Mouse (Mus musculus) kidney, postnatal 25 days (tissue): Measurements from ENCODE around the gene Cgn.
"Not testable (repeated sequence)": the region's sequence is repeated elsewhere in the genome, so short reads cannot be mapped to it uniquely, and the experiment has no call there.

Source experiments
- DNase-seq, 2 experiments: peaks; one replicate each; pipeline ENCODE4 v3.0.0; 2021; ENCODE audit warnings: mixed read lengths in 2 of 2

Gene Cgn

DNA sequence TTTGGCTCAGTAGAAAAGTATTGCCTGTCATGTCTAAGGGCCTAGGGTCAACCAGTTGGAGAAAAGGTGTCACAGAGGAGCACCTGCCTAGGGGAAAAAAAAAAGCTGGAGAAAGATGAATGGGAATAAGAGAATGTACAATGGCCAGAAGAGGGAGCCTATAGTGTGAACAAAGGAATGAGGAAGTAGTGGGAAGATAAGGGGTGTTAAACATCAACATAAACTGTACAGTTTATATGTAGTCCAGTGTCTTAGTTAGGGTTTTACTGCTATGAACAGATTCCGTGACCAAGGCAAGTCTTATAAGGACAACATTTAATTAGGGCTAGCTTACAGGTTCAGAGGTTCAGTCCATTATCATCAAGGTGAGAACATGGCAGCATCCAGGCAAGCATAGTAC, 2.8 kb upstream of the Cgn start:
- no peak for DNase-seq

- DNase-seq: peak; percentile 35 to 52
Observed at GRCm38 (mm10) chr3:94787122-94787780, 959 bp upstream of the Cgn start.

DNA sequence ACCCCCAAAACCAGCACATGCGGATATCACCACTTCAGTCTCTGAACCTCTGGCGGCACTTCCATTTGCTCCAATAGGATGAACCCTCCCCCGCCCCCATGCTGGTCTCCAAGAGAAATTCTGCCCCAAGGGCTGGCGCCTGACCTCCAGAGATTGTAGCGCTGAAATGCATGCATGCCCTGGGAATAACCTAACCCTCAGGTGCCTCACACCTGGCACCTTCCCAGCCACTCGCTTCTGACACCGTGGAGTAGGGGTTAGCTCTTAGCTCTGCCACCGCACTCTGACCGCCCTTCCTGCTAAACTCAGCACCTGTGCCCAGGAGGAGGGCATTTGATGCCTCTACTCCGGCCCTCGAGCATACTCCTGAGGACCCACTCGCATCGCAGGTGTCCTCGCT, 334 bp downstream of the Cgn start:
- peak; percentile 63 to 82 for DNase-seq

DNA sequence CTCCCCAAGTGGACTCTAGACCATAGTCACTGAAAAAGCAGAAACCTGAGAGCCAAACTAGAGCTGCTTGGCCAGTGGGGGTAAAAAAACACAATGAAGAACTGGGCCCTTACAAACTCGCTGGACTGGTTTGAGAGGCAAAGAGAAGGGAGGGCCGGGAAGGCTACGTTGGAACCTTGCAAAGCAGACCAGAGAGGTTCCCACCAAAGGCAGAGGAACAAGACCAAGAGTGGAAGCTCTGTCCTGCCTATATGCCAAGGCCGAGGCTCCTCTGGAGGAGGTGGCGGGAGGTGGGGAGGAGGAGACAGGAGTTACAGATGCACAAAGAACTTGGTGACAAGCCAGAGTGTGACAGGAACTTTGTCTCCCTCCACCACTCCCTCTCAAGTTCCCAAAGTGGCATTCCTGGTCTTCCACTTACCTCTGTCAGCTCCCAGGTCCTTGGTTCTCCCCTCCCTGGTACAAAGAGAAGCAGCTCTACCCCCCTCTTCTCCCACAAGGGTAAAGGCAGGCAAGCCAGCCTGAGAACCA, 2.1 kb downstream of the Cgn start:
- DNase-seq: peak; percentile 34 to 56

DNA sequence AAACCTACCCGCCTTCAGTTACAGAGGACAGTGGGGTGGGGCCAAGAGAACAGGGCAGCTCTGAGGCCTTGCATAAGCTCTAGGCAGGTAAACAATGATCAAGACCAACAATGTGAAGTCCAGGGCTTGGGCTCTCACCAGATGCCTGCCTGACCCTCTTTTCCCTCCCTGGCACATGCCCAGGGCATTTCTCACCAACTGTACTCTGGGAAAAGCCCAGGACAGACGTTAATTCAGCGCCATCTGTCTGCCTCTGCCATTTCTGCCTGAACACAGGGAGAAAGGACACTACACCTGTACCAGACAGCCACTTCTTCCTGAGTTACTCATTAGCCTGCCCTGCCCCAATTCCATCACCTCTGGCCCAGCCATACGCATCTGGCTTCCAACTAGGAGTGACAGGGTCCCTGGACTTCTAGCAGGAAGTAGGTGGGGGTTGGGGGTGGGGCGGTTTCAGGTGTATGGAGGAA, 2.8 kb downstream of the Cgn start:
- DNase-seq: peak; percentile 70 to 88

DNA sequence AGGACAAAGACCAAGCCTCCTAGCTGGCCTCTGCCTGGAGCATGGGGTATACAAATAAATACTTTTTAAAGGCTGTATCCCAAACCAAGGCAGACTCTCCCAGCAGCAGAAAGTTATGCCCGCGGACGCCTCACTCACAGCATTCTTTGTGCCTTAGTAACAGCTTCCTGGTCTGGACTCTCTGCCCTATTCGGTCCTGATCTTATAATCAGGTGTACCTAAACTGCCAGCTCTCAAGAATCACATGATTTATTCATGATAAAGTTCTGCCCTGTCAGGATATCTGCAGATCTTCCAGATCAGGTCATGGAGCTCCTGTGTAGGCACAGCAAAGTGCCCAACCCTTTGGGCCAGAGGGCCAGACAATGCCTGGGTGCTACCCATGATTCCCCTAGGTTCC, 3.4 kb downstream of the Cgn start:
- DNase-seq: no peak

DNA sequence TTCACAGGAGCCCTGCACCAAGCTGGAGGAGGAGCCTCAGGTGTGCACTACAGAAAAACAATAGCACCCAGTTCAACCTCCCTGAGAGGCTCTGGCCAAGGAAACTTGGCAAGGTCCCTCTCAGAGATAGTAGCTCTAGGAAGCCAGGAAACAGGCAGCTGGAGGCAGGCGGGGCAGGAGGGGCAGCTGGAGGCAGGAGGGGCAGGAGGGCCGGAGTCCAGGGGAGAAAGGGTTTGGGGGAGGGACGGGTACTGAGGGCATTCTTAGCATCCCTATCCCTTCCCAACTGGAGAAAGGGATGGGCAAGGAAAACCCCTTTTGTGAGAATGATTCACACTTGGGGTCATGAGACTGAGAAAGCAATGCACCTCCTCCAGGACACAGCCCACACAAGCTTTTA, 4.9 kb downstream of the Cgn start:
- peak; percentile 36 to 72 for DNase-seq

DNA sequence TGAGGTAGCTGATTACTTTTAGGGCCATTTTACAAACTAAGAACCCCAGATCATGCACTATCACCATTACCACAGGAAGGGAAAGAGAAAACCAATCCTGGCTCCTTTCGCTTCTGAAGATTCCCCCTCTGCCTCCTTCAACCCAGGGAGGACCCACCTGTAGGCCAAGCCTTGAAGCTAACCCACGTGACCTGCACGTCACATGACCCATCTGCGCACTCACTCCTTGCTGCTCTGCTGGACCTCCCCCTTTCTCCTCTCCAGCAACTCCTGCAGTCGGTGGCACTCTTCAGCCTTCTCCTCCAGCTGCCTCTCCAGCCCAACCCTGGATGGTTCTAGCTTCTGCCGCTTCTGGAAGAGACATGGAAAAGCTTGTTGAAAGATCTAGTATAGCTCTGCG, 10.4 kb downstream of the Cgn start:
- DNase-seq: no peak

GRCm38 (mm10) chr3:94774039-94774438, 12.3 kb downstream of the Cgn start:
- no peak for DNase-seq

DNA sequence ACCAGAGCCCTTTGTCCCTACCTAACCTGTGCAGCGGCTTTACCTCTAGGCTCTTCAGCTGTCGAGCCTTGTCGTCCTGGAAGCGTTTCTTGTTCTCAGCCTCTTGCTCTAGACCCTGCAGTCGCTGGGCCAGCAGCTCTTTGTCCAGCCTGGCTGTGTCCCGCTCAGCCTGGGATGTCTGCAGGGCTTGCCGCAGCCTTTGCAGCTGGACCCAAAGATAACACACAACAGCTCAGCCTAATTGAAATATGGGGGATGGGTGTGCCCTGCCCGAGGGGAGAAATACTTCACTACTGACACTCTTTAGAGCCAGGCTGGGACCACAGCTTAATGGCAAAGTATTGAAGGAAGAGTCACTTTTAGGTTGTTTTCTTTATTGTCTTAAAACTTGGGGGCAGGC, 20.8 kb downstream of the Cgn start:
- DNase-seq: not testable (repeated sequence)

GRCm38 (mm10) chr3:94764545-94765292, 21.6 kb downstream of the Cgn start:
- DNase-seq: not testable (repeated sequence)

DNA sequence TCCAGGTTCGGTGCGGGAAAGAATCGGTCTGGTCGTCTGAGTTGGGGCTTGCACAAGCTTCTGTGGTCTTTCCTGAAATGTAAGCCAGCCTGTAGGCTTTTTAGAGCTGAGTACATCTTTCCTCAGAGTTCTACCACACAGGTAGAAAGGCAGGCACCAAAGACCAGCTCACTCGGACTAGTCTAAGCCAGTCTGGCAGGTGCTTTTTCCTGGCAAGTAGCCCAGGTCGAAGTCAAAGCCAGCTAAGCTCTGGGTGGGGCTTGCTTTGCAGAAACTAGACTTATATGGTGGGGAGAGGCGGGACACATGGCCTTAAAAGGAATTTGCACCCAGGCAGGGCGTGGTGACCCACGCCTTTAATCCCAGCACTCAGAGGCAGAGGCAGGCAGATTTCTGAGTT, 27.9 kb downstream of the Cgn start:
- DNase-seq: peak; percentile 40 to 79

- peak; percentile 48 to 68 for DNase-seq
Observed at GRCm38 (mm10) chr3:94758056-94758409, 28.3 kb downstream of the Cgn start.

GRCm38 (mm10) chr3:94757251-94758055, 28.8 kb downstream of the Cgn start:
- DNase-seq: not testable (repeated sequence)

GRCm38 (mm10) chr3:94745691-94746090, 40.6 kb downstream of the Cgn start:
- DNase-seq: no peak

DNA sequence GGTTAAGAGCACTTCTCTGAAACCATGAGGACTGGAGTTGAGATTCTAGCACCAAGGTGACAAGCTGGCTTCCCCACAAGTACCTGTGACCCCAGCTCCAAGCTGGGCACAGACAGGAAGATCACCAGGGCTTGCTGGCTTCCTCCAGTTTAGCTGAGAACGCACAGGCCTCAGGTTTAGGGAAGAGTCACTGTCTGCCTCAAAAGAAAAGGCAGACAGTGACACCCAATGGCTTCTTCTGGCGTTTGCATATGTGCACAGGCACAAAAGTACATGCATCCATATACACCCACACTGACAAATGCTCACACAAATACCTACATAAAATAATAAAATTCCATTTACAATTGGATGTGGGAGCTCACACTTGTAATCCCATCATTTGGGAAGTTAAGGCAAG, 62.7 kb downstream of the Cgn start:
- DNase-seq: not testable (repeated sequence)

GRCm38 (mm10) chr3:94718253-94718652, 68.0 kb downstream of the Cgn start:
- not testable (repeated sequence) for DNase-seq

DNA sequence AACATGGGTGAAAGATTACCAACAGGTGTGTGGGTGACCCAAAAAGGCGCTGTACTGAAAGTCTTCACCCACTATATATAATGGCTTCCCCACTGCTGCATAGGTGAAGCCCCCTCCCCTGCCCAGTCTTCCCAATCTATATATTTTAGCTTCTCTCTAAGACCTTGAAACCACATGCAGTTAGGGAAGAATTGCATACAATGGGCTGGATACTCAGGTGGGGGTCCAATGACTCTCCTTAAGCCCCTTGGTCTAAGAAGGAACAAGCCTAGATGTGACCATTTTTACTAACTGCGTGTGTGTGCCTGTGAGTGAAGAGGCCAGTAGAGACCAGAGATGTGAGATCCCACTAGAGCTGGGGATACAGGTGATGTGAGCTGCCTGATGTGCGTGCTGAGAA, 72.9 kb downstream of the Cgn start:
- peak in 1 of 2 experiments; percentile 29 for DNase-seq

DNA sequence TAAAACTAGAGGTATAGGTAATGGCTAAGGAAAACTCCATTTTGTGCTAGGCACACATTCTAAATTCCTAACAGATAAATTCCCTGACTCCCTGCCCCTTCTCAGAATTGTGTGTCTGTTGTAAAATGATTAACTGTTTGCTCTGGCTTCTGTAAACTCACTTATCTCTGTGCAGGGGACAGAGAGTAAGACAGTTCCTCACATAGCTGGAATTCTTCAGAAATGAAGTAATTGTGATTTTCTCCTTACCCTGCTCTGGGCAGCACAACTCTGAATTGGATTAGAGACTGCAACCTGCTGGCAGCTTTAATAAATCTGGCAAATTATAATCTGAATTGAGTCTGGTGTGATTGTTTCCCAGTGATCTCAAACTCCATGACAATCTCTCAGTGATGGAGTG, 75.7 kb downstream of the Cgn start:
- not testable (repeated sequence) for DNase-seq
